Mouse (Mus musculus) naive thymus-derived CD4-positive, alpha-beta T cell, adult 2 months (primary cell): Measurements from ENCODE around the gene Gng7.

Experiments used
- DNase-seq: peaks from one replicate; pipeline ENCODE4 v3.0.0-alpha.2; 2011; ENCODE audit warnings: low read depth

The Gng7 gene

DNA sequence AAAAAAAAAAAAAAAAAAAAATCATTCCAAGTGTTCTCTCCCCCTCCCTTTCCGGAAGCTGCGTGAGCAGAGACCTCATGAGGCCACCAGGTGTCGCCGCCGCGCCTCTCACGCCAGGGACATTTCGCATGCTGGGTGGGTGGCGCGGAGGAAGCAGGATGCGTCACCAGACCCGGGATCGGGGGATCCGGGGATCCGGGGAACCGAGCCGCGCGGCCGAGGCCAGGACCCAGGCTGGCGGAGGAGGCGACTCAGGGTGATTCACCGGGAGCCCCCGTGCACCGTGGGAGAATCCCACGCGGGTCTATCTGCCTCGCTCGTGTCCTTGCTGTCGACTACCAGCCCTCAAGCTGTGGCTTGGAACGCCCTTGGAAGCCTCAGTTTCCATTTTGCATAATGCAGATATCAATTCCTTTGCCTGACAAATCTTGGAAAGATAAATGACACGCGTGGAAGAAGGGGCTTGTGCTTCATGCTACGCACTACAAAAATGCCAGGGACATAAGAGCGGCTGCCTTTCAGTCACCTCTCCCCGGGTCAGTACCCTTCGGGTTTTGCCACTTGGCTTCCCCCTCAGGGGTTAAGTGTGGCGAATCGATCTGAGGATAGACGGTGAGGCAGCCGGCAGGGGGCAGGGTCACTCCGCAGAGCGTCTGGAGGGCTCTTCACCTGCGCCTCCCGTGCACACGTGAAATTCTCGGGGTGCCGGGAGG lies 86.0 kb downstream of the Gng7 start:
- DNase-seq: peak; percentile 94

DNA sequence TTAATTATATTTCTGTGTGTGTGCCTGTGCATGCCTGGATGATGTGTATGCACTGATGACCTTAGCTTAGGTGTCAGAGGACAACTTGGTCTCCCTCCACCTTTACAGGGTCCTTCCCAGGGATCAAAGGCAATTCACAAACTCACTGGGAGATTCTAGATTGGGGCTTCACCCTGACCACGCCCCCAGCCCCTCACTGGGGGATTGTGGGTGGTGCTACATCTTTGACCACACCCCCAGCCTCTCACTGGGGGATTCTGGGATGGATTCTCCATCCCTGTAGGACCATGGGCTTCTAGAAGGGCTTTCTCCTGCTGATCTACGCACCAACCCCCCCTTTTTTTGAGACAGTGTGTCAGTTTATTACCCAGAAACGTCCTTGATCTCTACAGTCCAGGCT lies 89.3 kb downstream of the Gng7 start:
- no peak for DNase-seq

DNA sequence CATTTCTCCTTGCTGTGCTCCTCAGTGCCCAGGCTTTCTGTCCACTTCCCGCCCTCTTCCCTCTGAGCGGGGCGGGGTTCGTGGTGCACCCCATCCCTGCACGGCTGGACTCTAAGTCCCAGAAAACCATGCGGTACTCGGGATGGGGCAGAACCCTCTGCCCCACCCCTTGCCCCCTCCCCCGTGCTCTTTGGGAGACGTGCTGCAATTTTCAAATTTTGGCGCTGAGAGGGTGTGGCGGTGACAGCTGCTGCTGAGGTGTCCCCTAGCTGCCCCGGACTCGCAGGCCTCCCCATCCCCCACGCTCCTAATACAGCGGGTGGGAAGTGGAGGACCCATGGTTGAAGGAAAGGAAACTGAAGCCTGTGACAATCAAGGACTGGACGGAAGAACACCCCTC lies 92.8 kb downstream of the Gng7 start:
- no peak for DNase-seq

DNA sequence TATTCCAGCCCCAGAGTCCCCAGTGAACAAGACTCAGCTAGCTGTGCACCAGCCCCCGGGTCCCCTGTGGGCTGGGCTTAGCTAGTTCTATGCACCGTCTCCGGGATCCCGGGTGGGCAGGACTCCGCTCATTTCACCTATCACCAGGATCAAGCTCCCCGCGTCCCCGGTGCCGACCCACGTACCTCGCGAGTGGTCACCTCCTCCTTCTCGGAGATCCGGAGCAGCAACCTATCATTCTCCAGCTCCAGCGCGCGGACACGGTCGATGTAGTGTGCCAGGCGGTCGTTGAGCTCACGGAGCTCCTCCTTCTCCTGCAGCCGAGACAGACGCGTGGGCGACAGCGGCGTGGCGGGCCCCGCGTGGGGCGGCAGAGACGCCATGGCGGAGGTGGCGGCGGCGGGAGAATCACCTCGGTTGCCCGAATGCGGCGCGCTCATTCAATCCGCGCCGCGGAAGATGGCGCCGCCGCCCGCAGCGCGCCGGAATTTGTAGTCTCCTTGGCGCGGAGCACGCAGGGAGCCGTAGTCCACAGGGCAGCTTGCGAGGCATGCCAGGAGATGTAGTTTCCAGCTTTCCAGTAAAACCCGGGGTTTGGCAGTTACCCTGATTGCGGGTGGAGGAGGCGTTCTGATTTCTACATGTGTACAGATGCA lies 96.8 kb downstream of the Gng7 start, which contains the start of gene Lmnb2:
Gene Lmnb2 (minus strand): TSS at position 467 of the 656 bp plus-strand sequence.
- DNase-seq: peak; percentile 72

DNA sequence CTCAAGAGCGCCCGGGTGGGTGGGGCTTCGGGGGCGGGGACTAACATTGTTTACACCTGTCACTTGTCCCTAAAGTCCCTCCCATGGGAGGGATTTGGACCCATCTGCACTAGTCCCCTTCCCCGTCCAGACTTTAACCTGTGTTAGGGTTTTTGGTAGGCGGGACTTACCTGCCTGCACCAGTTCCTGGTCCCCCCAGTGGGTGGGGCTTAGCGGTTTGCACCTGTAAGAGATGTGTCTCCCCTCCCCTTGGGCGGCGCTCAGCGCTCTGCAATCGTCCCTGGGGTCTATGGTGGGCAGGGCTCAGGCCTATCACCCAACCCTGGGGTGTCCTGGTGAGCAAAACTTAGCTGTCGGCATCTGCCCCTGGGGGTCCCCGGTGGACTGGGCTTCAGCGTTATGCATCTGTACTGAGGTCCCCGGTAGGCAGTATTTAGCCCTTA lies 97.4 kb downstream of the Gng7 start:
- DNase-seq: peak; percentile 53

DNA sequence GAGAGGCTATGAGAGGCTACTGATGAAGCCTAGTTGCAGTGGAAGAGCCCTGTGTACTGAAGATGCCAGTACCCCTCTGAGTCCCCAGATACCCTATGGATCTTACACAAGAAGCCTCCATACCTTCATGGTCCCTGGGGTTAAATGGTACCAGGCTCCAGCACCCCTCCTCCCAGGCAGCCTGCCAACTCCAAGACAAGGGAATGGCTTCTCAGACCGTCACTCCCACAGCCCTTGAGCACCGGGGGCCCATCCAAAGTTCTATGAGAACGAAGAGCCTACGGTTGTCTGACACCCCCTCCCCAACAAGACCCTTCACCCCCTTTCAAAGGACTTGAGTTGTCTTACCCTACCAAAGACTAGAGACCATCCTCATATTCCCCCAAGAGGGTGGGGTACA lies 99.0 kb downstream of the Gng7 start:
- no peak for DNase-seq

DNA sequence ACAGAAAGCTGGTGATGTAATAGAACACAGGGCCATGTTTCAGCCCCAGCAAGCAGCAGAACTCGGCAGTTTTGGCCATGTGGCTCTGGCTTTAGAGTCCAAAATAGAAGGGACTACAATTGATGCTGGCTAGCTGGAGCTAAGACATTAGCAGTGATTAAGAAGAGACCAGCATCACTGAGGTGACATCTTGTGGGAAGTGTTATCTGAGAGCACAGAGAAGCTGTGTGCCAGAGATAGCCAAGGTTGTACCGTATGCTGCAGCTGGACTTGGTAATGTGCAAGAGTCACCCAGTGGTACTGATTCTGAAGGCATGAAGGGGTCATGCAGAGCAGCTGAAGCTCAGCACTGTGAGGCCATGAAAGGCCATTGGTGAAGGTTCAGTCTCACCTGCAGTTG lies 99.5 kb downstream of the Gng7 start:
- DNase-seq: no peak

DNA sequence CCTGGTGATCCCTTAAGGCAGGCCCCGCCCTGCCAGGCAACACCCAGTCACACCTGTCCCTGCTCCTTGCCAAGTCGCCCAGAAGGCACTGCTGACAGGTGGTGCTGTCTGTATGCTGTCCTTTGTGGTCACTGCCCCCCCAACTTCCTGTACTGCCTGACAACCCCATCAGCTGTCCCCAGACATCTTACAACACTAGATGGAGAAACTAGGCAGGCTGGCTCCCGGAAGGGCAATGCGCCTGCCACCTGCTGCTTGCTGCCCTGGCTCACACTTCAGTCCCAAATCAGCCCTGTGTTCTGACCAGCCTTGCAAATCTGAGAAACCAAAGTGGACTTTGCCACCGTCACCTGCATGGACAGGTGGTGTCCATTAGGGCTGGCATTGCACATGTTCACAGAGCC lies 100.5 kb downstream of the Gng7 start:
- DNase-seq: no peak

DNA sequence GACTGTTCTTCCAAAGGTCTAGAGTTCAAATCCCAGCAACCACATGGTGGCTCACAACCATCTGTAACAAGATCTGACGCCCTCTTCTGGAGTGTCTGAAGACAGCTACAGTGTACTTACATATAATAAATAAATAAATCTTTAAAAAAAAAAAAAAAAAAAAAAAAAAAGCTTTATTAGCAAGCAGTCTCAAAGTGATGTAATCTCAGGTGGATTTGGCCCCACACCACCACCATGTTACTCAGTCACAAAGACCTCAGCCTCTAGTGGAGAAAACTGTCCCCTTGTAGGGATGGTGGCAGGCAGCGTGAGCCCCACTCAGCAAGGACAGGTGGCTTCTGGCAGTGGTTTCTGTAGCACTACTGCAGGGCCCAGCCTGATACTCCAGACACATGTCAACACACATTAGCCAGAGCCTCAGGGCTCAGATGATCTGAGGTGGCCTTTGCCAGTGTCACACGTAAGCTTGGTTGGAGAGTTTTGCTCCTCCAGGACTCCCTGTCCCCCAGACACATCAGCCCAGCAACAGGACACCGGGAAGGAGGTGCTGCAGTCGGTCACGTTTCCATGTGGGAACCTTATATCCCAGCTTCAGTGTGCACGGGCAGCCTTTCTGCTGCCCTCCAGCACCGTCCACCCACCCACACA lies 101.3 kb downstream of the Gng7 start:
- DNase-seq: no peak

DNA sequence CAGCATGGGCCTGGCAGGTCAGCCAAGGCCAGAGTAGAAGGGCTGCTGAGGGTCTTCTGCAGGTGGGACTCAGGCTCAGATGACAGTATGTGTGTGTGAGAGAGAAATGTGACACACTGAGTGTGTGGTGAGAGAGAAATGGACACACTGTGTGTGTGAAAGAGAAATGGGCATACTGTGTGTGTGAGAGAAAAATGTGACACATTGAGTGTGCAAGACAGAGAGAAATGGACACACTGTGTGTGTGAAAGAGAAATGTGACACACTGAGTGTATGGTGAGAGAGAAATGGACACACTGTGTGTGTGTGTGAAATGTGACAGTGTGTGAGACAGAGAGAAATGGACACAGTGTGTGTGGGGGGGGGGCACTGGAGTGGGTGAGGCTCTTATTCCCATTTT lies 102.9 kb downstream of the Gng7 start:
- no peak for DNase-seq

DNA sequence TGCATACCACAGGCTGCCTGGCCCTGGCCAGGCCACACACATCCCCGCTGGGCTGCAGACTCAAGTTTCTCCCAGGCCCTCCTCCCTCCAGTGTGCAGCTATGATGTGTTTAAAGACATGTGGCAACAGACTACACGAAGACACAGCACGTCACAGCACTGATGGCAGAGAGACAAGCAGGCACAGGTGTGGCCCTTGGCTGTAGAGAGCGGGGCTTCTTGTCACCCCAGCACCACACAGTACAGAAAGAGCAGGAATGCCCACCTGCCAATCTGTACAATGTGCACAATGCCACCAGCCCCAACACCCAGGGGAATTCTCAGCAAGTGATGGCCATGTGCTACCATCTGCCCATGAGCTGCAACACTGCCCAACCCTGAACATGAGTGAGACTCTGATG lies 103.4 kb downstream of the Gng7 start:
- DNase-seq: no peak

DNA sequence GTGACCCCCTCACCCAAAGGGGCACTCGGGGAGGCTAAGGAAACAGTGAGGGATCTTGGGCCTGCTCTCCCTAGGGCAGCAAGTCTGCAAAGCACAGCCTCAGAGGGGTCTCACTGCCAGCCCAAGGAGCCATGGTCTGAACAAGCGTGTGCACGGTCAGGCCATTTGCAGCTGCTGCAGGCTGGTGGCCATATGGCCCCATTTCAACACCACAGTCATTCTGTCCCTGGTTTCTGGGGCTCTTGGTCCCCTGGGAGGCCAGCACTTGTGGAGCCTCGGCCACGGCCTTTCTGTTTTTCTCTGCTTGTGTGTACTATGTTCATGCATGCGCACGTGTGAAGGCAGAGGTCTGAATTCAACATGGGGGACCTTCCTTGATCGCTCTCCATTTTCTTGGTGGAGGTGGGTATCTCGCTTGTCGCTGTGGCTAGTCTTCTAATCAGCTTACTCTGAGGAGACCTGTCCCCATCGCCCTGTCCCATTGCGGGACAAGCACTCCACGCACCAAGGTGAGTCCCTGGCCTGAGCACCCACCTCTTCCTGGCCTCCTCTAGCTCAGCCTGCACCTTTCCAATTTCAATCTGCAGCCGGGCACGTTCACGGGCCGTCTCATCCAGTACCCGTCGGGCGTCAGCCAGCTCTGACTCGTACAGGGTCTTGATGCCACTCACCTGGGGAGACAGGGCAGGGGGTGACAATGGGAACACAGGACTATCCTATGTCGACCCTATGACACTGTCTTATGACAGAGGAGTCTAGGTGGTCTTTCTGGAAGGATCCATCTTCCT lies 105.2 kb downstream of the Gng7 start:
- no peak for DNase-seq

DNA sequence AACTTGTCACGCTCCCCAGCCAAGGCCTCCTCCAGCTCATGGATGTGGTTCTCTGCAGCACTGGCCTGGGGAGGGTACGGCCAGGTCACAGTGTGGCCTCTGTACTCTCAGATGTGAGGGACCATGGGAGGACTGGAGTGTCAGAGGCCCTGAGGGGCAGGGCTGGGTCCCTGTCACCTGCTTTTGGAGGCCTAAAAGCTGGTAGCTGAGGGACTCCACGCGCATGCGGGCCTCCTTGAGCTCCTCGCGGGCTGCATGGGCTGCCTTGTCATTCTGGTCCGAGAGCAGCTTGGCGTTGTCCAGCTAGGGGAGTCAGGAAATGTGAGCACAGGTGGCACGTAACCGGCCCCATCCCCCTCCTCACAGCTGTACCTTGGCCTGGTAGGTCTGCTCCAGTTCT lies 110.0 kb downstream of the Gng7 start:
- no peak for DNase-seq

DNA sequence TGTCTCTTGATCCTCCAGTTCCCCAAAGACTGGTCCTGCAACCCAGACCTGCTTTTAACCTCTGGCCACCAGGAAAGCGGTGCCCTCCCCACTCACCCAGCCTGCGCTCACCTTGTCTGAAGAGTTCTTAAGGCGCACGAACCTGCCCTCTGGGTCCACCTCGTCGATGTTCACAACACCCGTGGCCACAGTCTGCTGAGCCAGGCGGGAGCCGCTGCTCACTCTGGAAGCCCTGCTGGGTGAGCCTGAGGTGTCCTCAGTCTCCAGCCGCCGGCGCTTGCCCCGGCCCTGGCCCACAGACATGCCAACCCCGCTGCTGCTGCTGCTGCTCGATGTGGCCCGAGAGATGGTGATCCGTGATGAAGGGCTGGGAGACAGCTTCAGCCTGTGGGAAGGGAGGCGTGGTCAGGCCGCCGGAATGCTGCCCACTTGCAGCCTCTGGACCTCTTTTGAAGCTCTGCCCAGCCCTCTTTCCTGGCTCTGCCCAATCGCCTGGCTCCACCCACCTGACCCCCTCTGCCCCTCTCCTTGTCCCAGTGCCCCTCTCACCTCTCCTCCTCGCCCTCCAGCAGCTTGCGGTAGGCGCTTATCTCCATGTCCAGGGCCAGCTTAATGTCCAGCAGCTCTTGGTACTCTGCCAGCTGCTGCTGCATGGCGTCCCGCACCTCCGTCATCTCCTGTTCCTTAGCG lies 110.6 kb downstream of the Gng7 start:
- no peak for DNase-seq

DNA sequence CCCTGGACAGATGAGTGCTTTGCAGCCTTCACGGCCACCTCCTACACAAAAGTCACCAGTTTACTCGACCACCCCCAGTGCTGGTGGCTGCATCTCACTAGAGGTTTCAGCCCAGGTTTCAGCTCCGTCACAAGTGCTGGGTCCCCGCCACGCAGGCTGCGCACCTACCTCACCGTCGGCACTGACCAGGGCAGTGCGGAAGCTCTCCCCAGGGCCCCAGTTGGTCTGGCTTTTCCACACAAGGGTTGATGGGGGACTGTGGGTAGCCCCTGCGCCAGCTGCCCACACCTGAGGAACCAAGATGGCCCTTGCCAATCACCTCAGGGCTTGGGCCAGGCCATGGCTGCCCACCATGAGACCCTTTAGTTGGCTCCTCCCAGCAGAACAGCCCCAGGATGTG lies 111.5 kb downstream of the Gng7 start:
- no peak for DNase-seq

DNA sequence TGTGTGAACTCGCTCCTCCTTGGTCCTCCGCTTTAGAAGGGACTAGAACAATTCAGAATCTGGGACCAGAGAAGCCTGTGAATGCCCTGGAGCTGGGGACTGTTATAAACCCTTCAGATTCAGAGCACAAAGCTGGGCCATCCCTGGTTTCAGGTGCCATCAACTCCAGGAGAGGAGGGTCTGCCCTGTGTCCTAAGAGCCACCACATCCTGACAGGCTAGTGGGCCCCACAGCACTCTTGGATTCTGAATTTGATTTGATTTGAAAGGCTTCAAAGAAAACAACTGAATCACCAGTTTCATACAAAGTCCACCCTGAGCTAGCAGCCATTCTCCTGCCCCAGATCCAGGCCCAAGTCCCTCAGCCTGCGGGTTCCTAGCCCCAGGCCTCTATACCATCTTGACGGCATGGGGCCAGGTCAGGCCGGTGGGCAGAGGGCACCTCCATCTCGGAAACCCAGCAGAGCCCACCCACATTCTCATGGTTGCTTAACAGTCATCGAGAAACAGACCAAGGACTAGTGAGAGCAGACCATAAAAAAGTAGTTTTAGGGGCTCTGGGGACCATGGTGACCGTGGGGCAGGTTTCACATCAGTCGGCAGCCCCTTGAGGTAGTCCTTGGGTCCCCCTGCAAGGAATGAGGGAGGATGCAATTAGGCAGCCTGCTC lies 112.3 kb downstream of the Gng7 start:
- no peak for DNase-seq

DNA sequence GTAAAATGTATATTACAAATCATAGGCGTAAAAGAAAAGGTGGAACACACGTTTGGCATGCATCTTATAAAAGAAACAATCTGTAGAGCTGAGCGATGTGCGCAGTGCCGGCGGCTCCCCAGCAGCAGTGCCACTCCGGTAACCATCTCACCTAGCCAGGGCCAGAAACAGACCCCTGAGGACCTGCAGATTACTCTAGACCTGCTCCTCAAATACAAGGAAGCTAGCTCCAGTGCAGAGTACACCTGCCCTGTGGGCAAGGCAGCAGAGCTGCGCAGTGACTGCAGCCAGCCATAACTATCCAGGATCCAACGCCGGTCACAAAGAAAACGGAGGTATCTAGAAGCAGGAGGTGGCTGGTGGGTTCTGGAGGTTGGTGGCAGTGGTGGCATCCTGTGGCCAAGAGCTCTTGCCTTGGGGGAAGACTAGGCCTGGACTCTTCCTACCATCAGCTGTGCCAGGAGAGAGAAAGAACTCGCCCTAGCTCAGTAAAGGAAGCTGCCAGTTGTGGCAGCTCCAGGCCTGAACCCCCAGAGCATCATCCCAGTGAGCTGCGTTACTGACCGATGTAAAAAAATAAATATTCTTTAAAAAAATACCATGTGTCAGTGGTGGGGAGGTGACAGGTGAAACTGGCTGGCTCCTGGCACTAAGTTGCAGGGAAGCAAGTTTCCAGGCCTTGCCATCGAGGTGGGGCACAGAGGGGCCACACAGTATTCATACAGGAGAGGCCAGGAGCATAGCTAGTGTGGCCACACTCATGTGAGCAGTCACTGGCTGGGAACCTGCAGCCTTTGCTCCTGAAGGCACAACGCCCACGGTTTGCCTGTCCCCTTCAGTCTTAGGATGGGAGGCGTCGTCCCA lies 113.1 kb downstream of the Gng7 start:
- peak; percentile 57 for DNase-seq

DNA sequence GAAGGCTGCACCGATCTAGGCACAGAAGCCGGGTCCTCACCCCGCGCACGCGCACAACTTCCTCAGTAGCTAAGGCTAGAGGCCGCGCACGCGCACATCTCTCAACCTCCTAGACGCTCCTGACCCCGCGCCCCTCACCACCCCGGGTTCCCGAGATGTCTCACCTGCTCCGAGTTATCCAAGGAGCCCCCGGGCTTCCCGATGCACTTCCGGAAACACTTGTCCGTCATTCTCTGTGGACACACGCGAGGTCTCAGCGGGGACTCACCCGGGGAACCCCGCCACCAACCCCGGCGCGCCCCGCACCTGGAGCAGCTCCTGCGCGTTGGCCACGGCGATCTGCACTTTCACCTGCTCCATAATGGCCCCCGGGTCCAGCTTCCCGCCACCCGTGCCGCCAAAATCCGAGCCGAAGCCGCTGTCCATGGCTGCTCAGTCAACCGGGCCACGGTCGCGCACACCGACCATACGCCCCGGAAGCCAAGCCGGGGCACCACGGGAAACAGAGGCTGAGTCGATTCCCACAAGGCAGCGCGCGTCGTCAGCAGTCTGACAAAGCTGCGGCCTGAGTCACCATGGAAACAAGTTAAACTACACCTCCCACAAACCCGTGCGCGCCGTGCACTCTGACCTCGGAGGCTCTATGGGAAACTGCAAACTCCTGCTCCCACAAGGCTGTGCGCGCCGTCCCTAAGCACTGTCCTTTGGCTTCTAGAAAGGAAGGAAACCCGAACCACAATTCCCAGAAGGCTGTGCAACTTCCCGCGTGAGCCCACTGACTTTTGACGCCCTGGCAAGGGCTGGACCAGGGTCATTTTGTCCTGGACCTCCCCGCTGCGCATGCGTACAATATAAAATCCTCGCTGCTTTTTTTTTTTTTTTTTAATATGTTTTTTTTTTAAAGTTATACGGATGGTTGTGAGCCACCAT lies 114.2 kb downstream of the Gng7 start, which contains the start of gene Timm13:
Gene Timm13 (minus strand): TSS at position 652 of the 930 bp plus-strand sequence.
- DNase-seq: peak; percentile 98
